Mouse (Mus musculus): Measurements from ENCODE around the gene Rai14. TPM values are rescaled to one million over a fixed set of nuclear protein-coding genes. Genes with fewer than 3 reads are reported as not detected.
"Not testable (repeated sequence)": the region's sequence is repeated elsewhere in the genome, so short reads cannot be mapped to it uniquely, and the experiment has no call there.

Gene Rai14
- polyA plus RNA-seq, 1 experiment from 2014 or later: 15.3 TPM

DNA sequence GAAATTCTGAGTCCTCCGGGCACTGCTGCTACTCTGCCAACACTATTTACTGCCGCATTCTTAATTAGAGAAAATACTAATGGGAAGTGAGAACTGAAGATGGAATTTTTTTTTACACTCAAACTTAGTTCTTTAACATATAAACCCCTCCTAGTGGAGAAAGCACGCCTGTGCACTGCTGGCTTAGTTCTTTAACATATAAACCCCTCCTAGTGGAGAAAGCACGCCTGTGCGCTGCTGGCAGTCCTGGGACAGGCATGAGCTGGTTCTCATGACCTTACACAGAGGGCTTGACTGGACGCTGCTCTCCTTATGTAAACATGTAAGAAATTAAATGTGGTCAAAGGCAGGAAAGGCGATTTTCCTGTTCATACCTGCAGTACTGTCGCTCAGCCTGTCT lies 131.0 kb downstream of the Rai14 start:
- no peaks in the 10 kb centered on the region for H3K27me3 ChIP-seq (replicated peaks)
- 47% methylated on average over 8 of the region's 8 CpGs for WGBS
- no peaks in the 10 kb centered on the region for H3K9me3 ChIP-seq
- no peak overlapping the region for H3K27ac ChIP-seq (replicated peaks)
- no peak overlapping the region for H3K9ac ChIP-seq
- ATAC-seq (ENCODE audit: extremely low read depth, insufficient number of reproducible peaks, low FRiP score, low TSS enrichment): no peak
- no peak overlapping the region for H3K4me2 ChIP-seq
- H3K36me3 ChIP-seq: peaks cover 25% of the 10 kb centered on the region
- peaks cover 8% of the 10 kb centered on the region; the same call in 1 of the 2 replicates for H3K4me1 ChIP-seq
- H3K4me3 ChIP-seq: no peak overlapping the region

DNA sequence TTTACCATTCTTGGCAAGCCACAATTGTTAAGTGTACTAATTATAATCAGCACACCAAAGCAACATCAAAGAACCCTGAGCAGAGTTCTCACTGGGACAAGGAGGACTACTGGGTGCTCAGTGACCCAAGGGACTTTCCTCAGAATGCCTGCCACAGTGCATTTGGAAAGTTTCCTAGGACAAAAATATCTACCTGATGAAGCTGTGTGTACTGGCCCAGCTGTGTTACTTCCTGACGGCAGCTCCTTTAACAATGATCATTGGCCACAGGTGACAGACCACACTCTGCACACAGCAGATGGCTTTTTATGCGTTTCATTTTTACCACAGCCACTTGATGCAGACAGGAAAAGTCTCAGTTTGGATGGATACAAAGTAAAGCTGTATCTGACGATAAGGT lies 135.3 kb downstream of the Rai14 start:
- peaks cover 36% of the 10 kb centered on the region for H3K36me3 ChIP-seq
- WGBS: 84% methylated on average over 3 of the region's 3 CpGs

DNA sequence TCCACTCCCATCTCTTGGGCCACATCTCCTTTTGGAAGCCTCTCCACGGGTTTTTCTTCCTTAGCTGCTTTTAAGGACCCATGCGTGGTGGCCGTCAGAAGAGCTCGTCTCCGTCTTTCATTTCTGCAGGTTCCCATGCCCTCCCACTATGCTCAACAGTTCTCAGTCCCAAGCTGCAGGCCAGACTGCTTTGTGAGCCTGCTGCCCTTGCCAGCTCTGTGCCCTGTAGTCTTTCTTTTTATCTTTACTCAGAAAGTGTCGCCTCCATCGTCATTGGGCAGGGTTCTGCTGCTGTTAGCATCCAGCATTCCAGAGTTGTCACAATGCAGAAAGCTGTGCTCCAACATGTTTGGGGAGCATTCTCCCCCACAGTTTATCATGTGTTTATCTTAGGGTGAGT lies 147.9 kb downstream of the Rai14 start:
- Histone ChIP-seq H3K9ac (no peak overlapping the region), H3K27ac (replicated peaks) (no peak overlapping the region), H3K36me3 (peaks cover 36% of the 10 kb centered on the region), H3K4me1 (no peaks in the 10 kb centered on the region), H3K4me3 (no peak overlapping the region), H3K4me2 (no peak overlapping the region), H3K27me3 (replicated peaks) (no peaks in the 10 kb centered on the region), H3K9me3 (no peaks in the 10 kb centered on the region)
- WGBS: 71% methylated on average over 7 of the region's 7 CpGs
- ATAC-seq (ENCODE audit: extremely low read depth, insufficient number of reproducible peaks, low FRiP score, low TSS enrichment): no peak

More for the DNA sequence above, 135.3 kb downstream of the Rai14 start:
- Histone ChIP-seq H3K27ac (replicated peaks) (no peak overlapping the region), H3K9ac (no peak overlapping the region), H3K9me3 (no peaks in the 10 kb centered on the region), H3K4me3 (no peak overlapping the region), H3K27me3 (replicated peaks) (no peaks in the 10 kb centered on the region), H3K4me1 (peaks cover 8% of the 10 kb centered on the region; the same call in 1 of the 2 replicates), H3K4me2 (no peak overlapping the region)
- ATAC-seq (ENCODE audit: extremely low read depth, insufficient number of reproducible peaks, low FRiP score, low TSS enrichment): no peak

DNA sequence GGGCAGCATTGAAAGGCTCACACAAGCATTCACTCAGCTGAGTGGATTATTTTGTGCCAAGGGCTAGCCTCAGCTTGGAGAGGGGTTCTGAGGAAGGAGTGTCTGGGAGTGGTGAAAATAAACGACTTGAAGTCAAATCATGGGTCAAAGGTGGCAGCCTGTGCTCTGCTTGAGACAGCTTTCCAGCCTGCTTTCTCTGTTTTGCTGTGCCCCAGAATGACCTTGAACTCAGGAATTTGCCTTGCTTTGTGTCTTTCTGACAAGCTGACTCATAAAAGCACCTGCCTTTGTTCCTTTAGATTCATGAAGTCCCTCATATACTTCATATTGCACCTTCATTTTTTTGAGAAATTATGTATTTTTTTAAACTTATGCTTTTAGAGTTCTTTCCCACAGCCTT lies 150.2 kb downstream of the Rai14 start:
- Histone ChIP-seq H3K4me1 (no peaks in the 10 kb centered on the region), H3K9ac (no peak overlapping the region), H3K9me3 (no peaks in the 10 kb centered on the region), H3K27ac (replicated peaks) (no peak overlapping the region), H3K27me3 (replicated peaks) (no peaks in the 10 kb centered on the region), H3K36me3 (peaks cover 17% of the 10 kb centered on the region), H3K4me3 (no peak overlapping the region), H3K4me2 (no peak overlapping the region)
- WGBS: 36% methylated on average over 1 of the region's 1 CpGs
- ATAC-seq (ENCODE audit: extremely low read depth, insufficient number of reproducible peaks, low FRiP score, low TSS enrichment): no peak

DNA sequence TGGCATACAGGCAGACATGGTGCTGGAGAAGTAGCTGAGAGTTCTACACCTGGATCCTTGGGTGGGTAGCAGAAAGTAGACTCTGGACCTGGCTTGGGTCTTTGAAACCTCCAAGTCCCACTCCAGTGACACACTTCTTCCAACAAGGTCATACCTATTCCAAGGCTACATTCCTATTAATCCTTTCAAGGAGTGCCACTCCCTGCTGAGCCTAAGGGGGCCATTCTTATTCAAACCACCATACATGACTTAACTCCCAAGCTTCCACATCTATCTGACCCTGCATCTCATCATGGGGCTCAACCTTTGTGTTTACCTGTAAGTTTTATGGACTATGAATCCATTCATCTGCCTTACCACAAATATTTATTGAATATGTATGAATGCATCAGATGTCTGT lies 152.1 kb downstream of the Rai14 start:
- Histone ChIP-seq H3K27ac (replicated peaks) (no peak overlapping the region), H3K4me1 (no peaks in the 10 kb centered on the region), H3K9ac (no peak overlapping the region), H3K36me3 (peaks cover 1% of the 10 kb centered on the region), H3K4me2 (no peak overlapping the region), H3K27me3 (replicated peaks) (no peaks in the 10 kb centered on the region), H3K9me3 (no peaks in the 10 kb centered on the region), H3K4me3 (no peak overlapping the region)
- no peak for ATAC-seq (ENCODE audit: extremely low read depth, insufficient number of reproducible peaks, low FRiP score, low TSS enrichment)

DNA sequence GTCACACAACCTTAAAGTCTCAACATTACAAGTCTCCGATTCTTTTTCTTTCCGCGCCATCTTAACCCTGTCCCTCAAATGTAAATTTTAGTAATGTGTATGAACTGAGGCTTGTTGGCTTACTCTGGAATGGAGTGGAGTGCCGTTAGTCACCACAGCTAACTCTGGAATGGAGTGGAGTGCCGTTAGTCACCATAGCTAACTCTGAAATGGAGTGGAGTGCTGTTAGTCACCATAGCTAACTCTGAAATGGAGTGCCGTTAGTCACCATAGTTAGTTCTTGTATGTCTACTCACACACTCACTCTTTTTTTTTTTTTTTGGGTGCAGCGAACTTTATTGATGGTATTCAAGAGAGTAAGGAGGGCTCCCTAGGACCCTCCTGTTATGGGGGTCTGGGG lies 154.4 kb downstream of the Rai14 start:
- WGBS: 88% methylated on average over 7 of the region's 7 CpGs
- Histone ChIP-seq H3K36me3 (no peaks in the 10 kb centered on the region), H3K4me3 (no peak overlapping the region), H3K27ac (replicated peaks) (no peak overlapping the region), H3K4me2 (no peak overlapping the region), H3K27me3 (replicated peaks) (no peaks in the 10 kb centered on the region), H3K9ac (no peak overlapping the region), H3K4me1 (no peaks in the 10 kb centered on the region), H3K9me3 (no peaks in the 10 kb centered on the region)
- ATAC-seq (ENCODE audit: extremely low read depth, insufficient number of reproducible peaks, low FRiP score, low TSS enrichment): no peak

DNA sequence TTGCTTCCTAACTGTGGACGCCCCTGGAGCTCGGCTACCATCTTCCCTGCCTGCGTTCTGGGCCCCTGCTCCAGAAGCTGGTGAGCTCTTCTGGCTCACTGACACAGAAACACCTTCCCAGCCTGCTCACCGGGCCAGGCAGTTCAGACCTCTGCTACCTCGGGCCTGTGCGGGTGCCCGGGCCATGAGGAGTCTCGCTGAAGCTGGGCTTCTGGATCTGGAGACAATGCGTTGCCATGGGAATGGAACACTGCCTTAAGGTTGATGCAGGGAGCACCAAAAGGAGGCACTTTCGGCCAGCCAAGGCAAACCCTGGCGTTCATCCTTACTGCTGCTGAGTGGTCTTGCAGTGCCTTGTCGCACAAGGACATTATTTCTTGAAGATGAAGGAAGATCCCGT lies 156.0 kb downstream of the Rai14 start, which contains the start of gene Ttc23l:
Gene Ttc23l (minus strand): TSS at position 204 of the 400 bp plus-strand sequence.
- no peak within 1 kb of the TSS for H3K4me2 ChIP-seq
- no peaks in the 10 kb centered on the region for H3K27me3 ChIP-seq (replicated peaks)
- no peak within 1 kb of the TSS for H3K4me3 ChIP-seq
- no peaks in the 10 kb centered on the region for H3K4me1 ChIP-seq
- 84% methylated on average over 13 of the region's 13 CpGs for WGBS
- no peaks in the 10 kb centered on the region for H3K36me3 ChIP-seq
- H3K27ac ChIP-seq (replicated peaks): no peak within 1 kb of the TSS
- ATAC-seq (ENCODE audit: extremely low read depth, insufficient number of reproducible peaks, low FRiP score, low TSS enrichment): no peak
- H3K9me3 ChIP-seq: no peaks in the 10 kb centered on the region
- H3K9ac ChIP-seq: no peak within 1 kb of the TSS

DNA sequence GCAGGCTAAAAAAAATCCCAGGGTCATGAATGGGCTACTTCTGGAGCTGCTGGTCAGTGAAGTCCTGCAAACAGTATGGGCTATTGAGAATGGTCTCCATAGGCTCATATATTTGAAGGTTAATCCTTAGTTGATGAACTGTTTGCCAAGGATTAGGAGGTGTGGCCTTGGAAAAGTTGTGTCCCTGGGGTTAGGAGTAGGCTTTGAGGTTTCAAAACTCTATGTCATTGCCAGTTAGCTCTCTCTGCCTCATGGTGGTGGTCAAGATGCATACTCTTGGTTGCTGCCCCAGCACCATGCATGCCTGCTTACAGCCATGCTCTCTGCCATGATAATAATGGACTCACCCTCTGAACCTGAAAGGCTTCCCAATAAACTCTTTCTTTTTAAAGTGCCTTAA lies 160.1 kb downstream of the Rai14 start:
- Histone ChIP-seq H3K4me2 (no peak overlapping the region), H3K4me3 (no peak overlapping the region), H3K9ac (no peak overlapping the region), H3K4me1 (no peaks in the 10 kb centered on the region), H3K27me3 (replicated peaks) (no peaks in the 10 kb centered on the region), H3K36me3 (no peaks in the 10 kb centered on the region), H3K27ac (replicated peaks) (no peak overlapping the region), H3K9me3 (no peaks in the 10 kb centered on the region)
- ATAC-seq (ENCODE audit: extremely low read depth, insufficient number of reproducible peaks, low FRiP score, low TSS enrichment): no peak

DNA sequence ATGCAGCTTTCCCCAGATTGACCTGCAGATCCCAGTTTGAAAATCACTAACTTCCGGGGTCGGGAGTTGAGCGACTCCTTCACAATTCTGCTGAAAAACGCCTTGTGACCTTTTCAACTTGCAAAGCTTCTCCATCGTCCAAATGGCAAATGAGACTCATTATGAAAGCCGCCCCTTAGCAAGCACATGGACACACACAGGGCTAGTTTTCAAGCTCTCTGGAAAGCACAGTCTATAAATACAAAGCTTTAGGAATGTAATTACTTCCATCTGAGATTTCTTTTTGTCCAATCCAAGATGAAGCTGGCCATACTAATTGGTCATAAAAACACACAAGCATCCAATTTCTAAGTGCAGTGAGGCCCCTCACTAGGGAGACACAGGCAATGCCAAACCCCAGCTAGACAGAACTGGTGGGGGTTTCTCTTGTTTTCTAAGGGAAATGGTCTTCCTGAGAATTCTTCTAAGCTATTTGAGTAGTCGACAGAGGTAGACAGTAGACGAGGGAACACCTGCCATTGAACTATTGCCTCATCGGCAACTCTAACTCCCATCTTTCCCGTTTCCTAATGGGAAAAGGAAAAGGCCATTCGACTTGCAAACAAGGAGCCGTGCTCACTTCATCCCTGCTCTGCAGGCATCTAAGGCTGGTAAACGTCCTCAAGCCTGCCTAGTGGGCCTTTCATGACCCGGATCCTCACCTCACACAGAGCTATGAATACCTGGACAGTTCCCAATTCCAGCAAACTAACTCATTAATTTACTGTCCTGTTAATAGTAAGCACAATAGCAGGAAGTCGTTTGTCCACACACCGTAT lies 173.9 kb downstream of the Rai14 start:
- Histone ChIP-seq H3K27ac (replicated peaks) (no peak overlapping the region), H3K36me3 (no peaks in the 10 kb centered on the region), H3K4me3 (no peak overlapping the region), H3K4me2 (no peak overlapping the region), H3K9me3 (no peaks in the 10 kb centered on the region), H3K4me1 (no peaks in the 10 kb centered on the region), H3K9ac (no peak overlapping the region), H3K27me3 (replicated peaks) (no peaks in the 10 kb centered on the region)
- no peak for ATAC-seq (ENCODE audit: extremely low read depth, insufficient number of reproducible peaks, low FRiP score, low TSS enrichment)
- WGBS: 76% methylated on average over 16 of the region's 16 CpGs

DNA sequence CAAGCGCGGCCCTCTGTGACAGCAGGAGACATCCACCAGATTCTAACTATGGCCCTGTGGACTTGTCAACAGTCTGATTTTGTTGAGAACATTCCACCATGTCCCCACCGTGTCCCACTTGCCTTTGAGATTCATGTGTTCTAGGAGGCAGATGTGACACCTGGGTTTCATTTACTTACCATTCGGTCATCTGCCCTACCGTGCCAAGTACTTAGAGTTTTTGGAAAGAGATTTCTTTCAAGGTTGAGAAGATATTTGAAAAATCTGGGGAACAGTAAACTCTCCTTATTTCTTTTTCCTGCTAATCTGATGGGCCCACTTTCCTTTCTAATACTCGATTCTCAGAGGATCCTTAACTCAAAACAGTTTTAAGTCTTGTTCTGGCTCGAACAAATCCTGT lies 178.5 kb downstream of the Rai14 start:
- Histone ChIP-seq H3K36me3 (no peaks in the 10 kb centered on the region), H3K9ac (no peak overlapping the region)

DNA sequence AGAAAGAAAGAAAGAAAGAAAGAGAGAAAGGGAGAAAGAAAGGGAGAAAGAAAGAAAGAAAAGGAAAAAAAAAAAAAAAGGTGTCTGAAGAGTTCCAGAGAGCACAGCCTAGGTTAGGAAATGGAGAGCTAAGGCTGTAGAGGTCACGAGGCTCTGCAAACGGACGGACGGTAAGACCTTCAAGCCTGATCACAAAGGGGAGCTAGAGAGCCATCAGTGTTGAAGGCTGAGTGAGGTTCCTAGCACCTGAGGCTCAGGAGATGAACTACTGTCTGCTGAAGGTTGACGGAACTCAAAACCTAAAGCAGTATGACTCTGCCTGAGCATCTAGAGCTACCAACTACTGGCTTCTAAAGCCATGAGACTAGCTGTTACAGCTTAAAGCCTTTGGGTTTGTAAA lies 179.8 kb downstream of the Rai14 start:
- Histone ChIP-seq H3K27me3 (replicated peaks) (no peaks in the 10 kb centered on the region), H3K4me2 (no peak overlapping the region), H3K9ac (no peak overlapping the region), H3K36me3 (no peaks in the 10 kb centered on the region), H3K4me1 (no peaks in the 10 kb centered on the region), H3K9me3 (no peaks in the 10 kb centered on the region), H3K27ac (replicated peaks) (no peak overlapping the region), H3K4me3 (no peak overlapping the region)
- no peak for ATAC-seq (ENCODE audit: extremely low read depth, insufficient number of reproducible peaks, low FRiP score, low TSS enrichment)
- 68% methylated on average over 5 of the region's 5 CpGs for WGBS

More for the DNA sequence above, 178.5 kb downstream of the Rai14 start:
- Histone ChIP-seq H3K9me3 (no peaks in the 10 kb centered on the region), H3K4me1 (no peaks in the 10 kb centered on the region), H3K4me3 (no peak overlapping the region), H3K27me3 (replicated peaks) (no peaks in the 10 kb centered on the region), H3K27ac (replicated peaks) (no peak overlapping the region), H3K4me2 (no peak overlapping the region)
- WGBS: 61% methylated on average over 7 of the region's 7 CpGs
- no peak for ATAC-seq (ENCODE audit: extremely low read depth, insufficient number of reproducible peaks, low FRiP score, low TSS enrichment)

DNA sequence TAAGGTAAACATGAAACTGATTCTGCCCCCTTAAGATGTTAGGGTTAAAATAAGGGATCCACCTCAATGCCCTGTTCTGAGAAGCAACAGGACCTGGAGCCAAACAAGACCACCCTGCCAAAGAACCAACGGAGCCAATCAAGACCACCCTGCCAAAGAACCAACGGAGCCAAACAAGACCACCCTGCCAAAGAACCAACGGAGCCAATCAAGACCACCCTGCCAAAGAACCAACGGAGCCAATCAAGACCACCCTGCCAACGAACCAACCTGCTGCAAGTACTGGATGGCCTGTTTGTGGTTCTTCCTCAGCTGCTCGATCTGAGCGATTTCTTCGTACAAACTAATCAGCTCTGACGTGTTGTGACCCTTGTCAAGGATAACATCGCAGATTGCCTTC lies 181.1 kb downstream of the Rai14 start:
- 81% methylated on average over 10 of the region's 10 CpGs for WGBS
- H3K4me1 ChIP-seq: not testable (repeated sequence)

More for the DNA sequence above, 181.1 kb downstream of the Rai14 start:
- not testable (repeated sequence) for H3K9me3 ChIP-seq; H3K4me2 ChIP-seq; H3K4me3 ChIP-seq; ATAC-seq (ENCODE audit: extremely low read depth, insufficient number of reproducible peaks, low FRiP score, low TSS enrichment); H3K9ac ChIP-seq; H3K36me3 ChIP-seq; H3K27me3 ChIP-seq (replicated peaks); H3K27ac ChIP-seq (replicated peaks)
